Mouse (Mus musculus) heart, adult 2 months (tissue): ENCODE measurements at regions not wholly inside any gene's neighbourhood (a gene's known extent, or its start where the extent isn't known, plus 50 kb on each side); places are given as distances from the start of the nearest gene placed in this dataset.

Experiments used
- CTCF ChIP-seq: fragments of 200-600 bp; IDR thresholded peaks from 2 replicates; pipeline ENCODE4 v1.8.1; 2022; ENCODE audit warnings: antibody characterized with exemption, mild to moderate bottlenecking, moderate library complexity
- EP300 ChIP-seq: fragments of 200-500 bp; IDR thresholded peaks from 2 replicates; pipeline ENCODE4 v1.6.1; 2011; ENCODE audit warnings: low read depth, low read length, control low read depth; ENCODE audit not compliant: insufficient read depth

DNA sequence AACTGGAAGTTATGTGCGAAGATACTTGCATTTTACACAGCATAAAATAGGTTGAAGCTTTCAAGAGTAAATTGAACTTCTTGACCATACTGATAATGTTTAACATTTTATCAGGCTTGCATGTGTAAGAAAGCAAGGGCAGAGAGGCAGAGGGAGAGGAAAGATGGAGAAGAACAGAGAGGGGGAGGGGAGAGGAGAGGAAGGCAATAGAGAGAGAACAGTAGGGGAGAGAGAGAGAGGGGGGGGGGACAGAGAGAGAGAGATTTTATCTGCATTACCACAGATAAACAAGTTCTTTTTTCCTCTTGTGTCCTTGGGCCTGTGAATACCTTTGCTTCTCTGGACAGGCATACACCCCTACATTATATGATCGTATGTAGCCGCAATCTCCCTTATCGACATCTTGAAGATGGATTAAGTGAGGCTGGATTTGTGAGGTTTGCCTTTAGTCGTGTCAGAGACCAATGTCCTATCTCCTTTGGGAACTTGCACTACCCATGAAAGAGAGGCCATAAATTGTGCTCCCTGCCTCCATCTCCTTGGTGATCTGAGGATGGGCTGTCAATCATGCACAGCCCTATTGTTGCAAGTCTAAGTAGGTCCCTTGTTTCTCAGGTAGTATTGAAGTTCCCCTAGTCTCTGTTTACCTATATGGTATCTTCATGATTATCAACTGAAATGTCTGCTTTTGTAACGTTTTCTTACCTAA, 217.7 kb downstream of the Gm11146 start:
- TF ChIP-seq EP300 (no peak), CTCF (no peak)
